Mouse (Mus musculus) testis, adult 2 months (tissue): ENCODE measurements around the gene Mtf1.

Source experiments
- CTCF ChIP-seq: fragments of 200-500 bp; IDR thresholded peaks from 2 replicates; pipeline ENCODE4 v1.5.1; 2012; ENCODE audit warnings: low read depth, mild to moderate bottlenecking, inconsistent platforms, low read length, moderate library complexity; ENCODE audit not compliant: control insufficient read depth, insufficient read depth, insufficient replicate concordance
- POLR2A ChIP-seq: fragments of 200-500 bp; IDR thresholded peaks from 2 replicates; pipeline ENCODE4 v1.6.1; 2012; ENCODE audit warnings: low read depth, mild to moderate bottlenecking, inconsistent platforms, low read length, moderate library complexity; ENCODE audit not compliant: control insufficient read depth

GRCm38 (mm10) chr4:124796141-124796540 lies 5.8 kb upstream of the Mtf1 start:
- no peak for TF ChIP-seq POLR2A
- no peak for TF ChIP-seq CTCF
